Mouse (Mus musculus) cerebellum, adult 9-11 months (tissue): ENCODE data around the gene Supt3.

Experiments
- DNase-seq: peaks from one replicate; pipeline ENCODE4 v3.0.0; 2022

The Supt3 gene

GRCm38 (mm10) chr17:45144656-45145055 is 367.7 kb downstream of the Supt3 start:
- DNase-seq = no peak

- DNase-seq = no peak
Measured at GRCm38 (mm10) chr17:45151312-45151929, 374.5 kb downstream of the Supt3 start.

- no peak for DNase-seq
Measured at GRCm38 (mm10) chr17:45153721-45154120, 376.8 kb downstream of the Supt3 start.

- DNase-seq = peak; percentile 6
Measured at GRCm38 (mm10) chr17:45158171-45158691, 381.3 kb downstream of the Supt3 start.

GRCm38 (mm10) chr17:45160651-45161050 is 383.7 kb downstream of the Supt3 start:
- DNase-seq = no peak

- no peak for DNase-seq
Measured at GRCm38 (mm10) chr17:45165741-45166140, 388.8 kb downstream of the Supt3 start.
